Comparison of ENCODE assay signal across 8 mouse cellular contexts in the genomic region with DNA sequence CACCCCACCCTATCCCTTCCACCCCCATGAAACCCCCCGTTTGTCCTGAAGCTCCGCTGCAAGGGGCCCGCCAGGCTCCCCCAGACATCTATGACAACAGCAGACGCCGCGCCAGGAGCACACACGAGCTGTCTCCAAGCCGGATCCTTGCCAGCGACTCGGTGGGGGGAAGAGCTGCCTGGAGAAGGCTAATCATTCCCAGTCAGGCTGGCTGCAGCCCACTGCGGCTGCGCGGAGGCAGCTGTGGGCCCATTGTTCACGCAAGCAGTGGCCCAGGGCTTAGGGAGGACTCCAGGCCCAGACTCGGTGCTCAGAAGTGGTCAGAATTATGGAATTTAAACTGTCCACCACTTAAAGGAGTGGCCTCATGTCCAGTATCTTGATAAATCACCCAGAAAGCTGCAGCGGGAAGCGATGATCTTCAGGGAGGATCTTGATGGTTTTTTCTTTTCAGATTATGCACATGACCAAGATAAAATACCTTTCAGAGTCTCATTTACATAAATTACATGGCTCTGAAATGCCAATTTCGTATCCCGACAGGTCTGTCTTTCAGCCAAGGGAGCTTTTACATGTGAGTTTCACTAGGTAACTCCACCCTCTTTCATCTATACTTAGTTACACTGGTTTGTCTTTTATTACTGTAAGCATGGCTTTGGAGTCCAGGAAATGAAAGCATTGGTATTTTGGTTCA.
DNase-seq lines count a peak whose midpoint lies in the region; ATAC-seq and TF ChIP-seq lines count a peak whose summit lies in the region.

No protein-coding gene starts in this region.

- ATAC-seq in hindbrain, embryonic 12.5 days (ENCODE audit: low FRiP score) = peak; percentile 98

- no peak overlapping the region for H3K27ac ChIP-seq in ES-E14 (ENCODE audit: insufficient read depth, low read depth, low read length, poor library complexity, severe bottlenecking)
- peak overlapping the region; percentile 96 for H3K27ac ChIP-seq in hindbrain, embryonic 12.5 days

- peak overlapping the region; percentile 59 for H3K9ac ChIP-seq in ES-E14 (ENCODE audit: insufficient read depth, low read depth, low read length, poor library complexity, severe bottlenecking)
- peak overlapping the region; percentile 60 for H3K9ac ChIP-seq in hindbrain, embryonic 12.5 days

- peak overlapping the region; percentile 60 for H3K4me2 ChIP-seq in hindbrain, embryonic 12.5 days (replicated peaks)

- TF ChIP-seq POLR2A in lung, adult 2 months (IDR thresholded peaks at IDR 0.05; ENCODE audit: borderline replicate concordance, extremely low read depth, low read depth, low read length) = no peak; the same call in 1 of the 2 replicates

- peak overlapping the region; percentile 44 to 67 for H3K4me3 ChIP-seq in ES-E14 (ENCODE audit: insufficient read depth in 1 of 2, low read depth in 1 of 2, low read length in 2 of 2, poor library complexity in 1 of 2, severe bottlenecking in 1 of 2)
- peak overlapping the region; percentile 30 for H3K4me3 ChIP-seq in hindbrain, embryonic 12.5 days
- H3K4me3 ChIP-seq in lung, adult 2 months (replicated peaks; ENCODE audit: extremely low read depth, low read depth, low read length) = peak overlapping the region; percentile 39

- H3K36me3 ChIP-seq in ES-E14 (ENCODE audit: control insufficient read depth, insufficient read depth, low read length, poor library complexity, severe bottlenecking) = no peaks in the 10 kb centered on the region; the same call in 1 of the 2 replicates
- H3K36me3 ChIP-seq in hindbrain, embryonic 12.5 days = no peaks in the 10 kb centered on the region

- TF ChIP-seq CTCF in lung, adult 2 months (IDR thresholded peaks at IDR 0.05; ENCODE audit: insufficient read depth, low read length) = no peak

- H3K4me1 ChIP-seq in ES-E14 (ENCODE audit: control insufficient read depth in 2 of 2, insufficient read depth in 2 of 2, low read length in 2 of 2, poor library complexity in 1 of 2) = peaks cover 0 to 2% of the 10 kb centered on the region in 2 experiments; a peak in 2 of 4 replicates
- peaks cover 7% of the 10 kb centered on the region for H3K4me1 ChIP-seq in hindbrain, embryonic 12.5 days
- no peaks in the 10 kb centered on the region; the same call in 1 of the 2 replicates for H3K4me1 ChIP-seq in lung, adult 2 months (ENCODE audit: control insufficient read depth, insufficient read depth, low read length)

- H3K27me3 ChIP-seq in hindbrain, embryonic 12.5 days = no peaks in the 10 kb centered on the region

- WGBS in hindbrain, embryonic 12.5 days = 3% methylated on average over 19 of the region's 19 CpGs
- 27% methylated on average over 19 of the region's 19 CpGs for WGBS in lung, adult 2 months

- DNase-seq in ES-E14 (ENCODE audit: low read depth, low spot score) = peak; percentile 46
- DNase-seq in cerebellum, postnatal 25 days = peak; percentile 84 to 93
- DNase-seq in frontal cortex, postnatal 25 days (ENCODE audit: low spot score in 2 of 2) = peak; percentile 67 to 79
- DNase-seq in layer of hippocampus, adult 9-11 months = peak; percentile 94
- DNase-seq in lung, adult 2 months = peak; percentile 56
- peak; percentile 89 for DNase-seq in retina, embryonic 14.5 days (ENCODE audit: low spot score)
- DNase-seq in thymus, postnatal 10 days (ENCODE audit: low spot score in 2 of 2) = no peak

- in situ Hi-C loops in ES-E14 (cut with MboI; ENCODE audit: low sequenced_read_pairs in 2 of 2, unreplicated experiment in 2 of 2) = no loop called here

- no peaks in the 10 kb centered on the region for H3K9me3 ChIP-seq in ES-E14 (ENCODE audit: control insufficient read depth, insufficient read depth, low read depth, low read length)
- 0 out of 2 replicates have a peak, but pooled peaks cover 4% of the 10 kb centered on the region for H3K9me3 ChIP-seq in hindbrain, embryonic 12.5 days (replicated peaks)

TF ChIP-seq in ES-E14, 5 proteins besides CTCF, POLR2A, EP300 and RAD21:
- TF ChIP-seq ZNF384 (IDR thresholded peaks at IDR 0.05; ENCODE audit: low read depth, low read length) = no peak
- no peak for TF ChIP-seq CHD2 (IDR thresholded peaks at IDR 0.05; ENCODE audit: low read depth, low read length)
- TF ChIP-seq HCFC1 (IDR thresholded peaks at IDR 0.05; ENCODE audit: borderline replicate concordance, insufficient read depth, low read length) = no peak
- TF ChIP-seq ZC3H11A (IDR thresholded peaks at IDR 0.05; ENCODE audit: borderline replicate concordance, low read depth, low read length) = no peak
- no peak for TF ChIP-seq MAFK (IDR thresholded peaks at IDR 0.05; ENCODE audit: insufficient read depth, low read depth, low read length)

Comparison
In these comparisons a context has a peak if more than half of its experiments do, and no peak if none do; other contexts are left out.
1. DNase-seq: peak in ES-E14 (single experiment), cerebellum, postnatal 25 days (2 of 2), frontal cortex, postnatal 25 days (2 of 2), layer of hippocampus, adult 9-11 months (single experiment), lung, adult 2 months (single experiment) and retina, embryonic 14.5 days (single experiment); none in thymus, postnatal 10 days (0 of 2).
2. Peak in every context shown above with its lines, with median percentiles within 50 percentile points of each other: H3K4me3 ChIP-seq.